Mouse (Mus musculus) CH12.LX (cell line): ENCODE measurements around the gene Bean1.

Source experiments
- CHD2 ChIP-seq: IDR thresholded peaks from 2 replicates; pipeline ENCODE4 v1.6.1; 2011; ENCODE audit warnings: low read length, improper control_type of control experiment
- CTCF ChIP-seq, 2 experiments: IDR thresholded peaks in 1 of 2; conservative IDR thresholded peaks in 1 of 2; 2 replicates each; pipeline ENCODE4 v1.5.1; 2011 to 2012; ENCODE audit warnings: low read depth in 2 of 2, low read length in 2 of 2, improper control_type of control experiment in 1 of 2, inconsistent platforms in 1 of 2, mild to moderate bottlenecking in 1 of 2, moderate library complexity in 1 of 2
- E2F4 ChIP-seq: IDR thresholded peaks from 2 replicates; pipeline ENCODE4 v1.6.1; 2011; ENCODE audit warnings: low read depth, low read length, improper control_type of control experiment; ENCODE audit not compliant: insufficient replicate concordance
- JUND ChIP-seq: conservative IDR thresholded peaks from 2 replicates; pipeline ENCODE4 v1.6.1; 2011; ENCODE audit warnings: low read depth, low read length, improper control_type of control experiment
- POLR2A ChIP-seq: IDR thresholded peaks from 2 replicates; pipeline ENCODE4 v1.6.1; 2011; ENCODE audit warnings: low read depth, mild to moderate bottlenecking, improper control_type of control experiment, low read length
- POLR2AphosphoS2 ChIP-seq: IDR thresholded peaks from 2 replicates; pipeline ENCODE4 v1.6.1; 2011; ENCODE audit warnings: low read depth, low read length, improper control_type of control experiment
- SMC3 ChIP-seq: IDR thresholded peaks from 2 replicates; pipeline ENCODE4 v1.6.1; 2011; ENCODE audit warnings: low read depth, low read length, improper control_type of control experiment
- ZMIZ1 ChIP-seq: IDR thresholded peaks from 2 replicates; pipeline ENCODE4 v1.6.1; 2012; ENCODE audit warnings: low read depth, mild to moderate bottlenecking, inconsistent platforms, low read length, improper control_type of control experiment
- ZNF384 ChIP-seq: IDR thresholded peaks from 2 replicates; pipeline ENCODE4 v1.6.1; 2012; ENCODE audit warnings: low read depth, low read length, improper control_type of control experiment, inconsistent platforms

- TF ChIP-seq ZMIZ1 (no peak), JUND (no peak), ZNF384 (no peak), POLR2A (no peak), E2F4 (no peak), CTCF (conservative IDR thresholded peaks at IDR 0.05 in 1 of 2, IDR thresholded peaks at IDR 0.05 in 1 of 2; ENCODE audit: low read depth in 2 of 2, low read length in 2 of 2) (no peak), SMC3 (no peak), POLR2AphosphoS2 (no peak), CHD2 (no peak)
Observed at GRCm38 (mm10) chr8:104140611-104141010, 29.6 kb upstream of the Bean1 start.
